Mouse (Mus musculus) left cerebral cortex, adult 9 months (tissue): ENCODE measurements around the gene Trpm8.

Experiments used
- DNase-seq, 2 experiments: peaks; one replicate each; pipeline ENCODE4 v3.0.0; 2022; ENCODE audit warnings: low spot score in 2 of 2

Trpm8 gene

DNA sequence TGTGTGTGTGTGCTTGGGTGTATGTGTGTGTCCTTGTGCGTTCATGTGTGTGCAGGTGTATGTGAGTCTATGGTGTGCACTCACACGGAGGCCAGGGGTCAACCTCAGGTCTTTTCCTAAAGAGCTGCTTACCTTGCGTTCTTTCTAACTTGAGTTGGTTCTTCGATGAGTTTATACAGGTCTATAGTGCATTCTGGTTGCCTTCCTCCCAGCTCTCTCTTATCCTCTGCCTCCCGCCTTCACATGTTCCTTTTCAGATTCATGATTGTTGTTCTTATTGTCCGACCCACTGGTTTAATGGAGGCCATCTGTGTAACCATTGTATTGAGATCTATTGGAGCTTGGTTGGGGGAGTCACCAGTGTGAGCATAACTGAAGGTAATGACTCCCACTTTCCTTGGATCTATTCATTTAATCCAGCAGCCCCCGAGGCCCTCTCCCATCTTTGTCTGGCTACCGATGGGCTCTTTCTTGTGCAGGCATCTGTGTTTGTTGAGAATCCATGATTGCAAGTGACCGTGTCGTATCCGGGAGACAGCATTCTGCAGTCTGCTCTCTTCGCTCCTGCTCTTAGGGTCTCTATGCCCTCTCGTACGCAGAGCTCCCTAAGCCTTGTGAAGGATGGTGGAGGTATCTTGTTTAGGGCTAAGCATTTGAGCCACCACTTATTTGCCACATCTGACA lies 24.7 kb downstream of the Trpm8 start:
- DNase-seq, result no peak

DNA sequence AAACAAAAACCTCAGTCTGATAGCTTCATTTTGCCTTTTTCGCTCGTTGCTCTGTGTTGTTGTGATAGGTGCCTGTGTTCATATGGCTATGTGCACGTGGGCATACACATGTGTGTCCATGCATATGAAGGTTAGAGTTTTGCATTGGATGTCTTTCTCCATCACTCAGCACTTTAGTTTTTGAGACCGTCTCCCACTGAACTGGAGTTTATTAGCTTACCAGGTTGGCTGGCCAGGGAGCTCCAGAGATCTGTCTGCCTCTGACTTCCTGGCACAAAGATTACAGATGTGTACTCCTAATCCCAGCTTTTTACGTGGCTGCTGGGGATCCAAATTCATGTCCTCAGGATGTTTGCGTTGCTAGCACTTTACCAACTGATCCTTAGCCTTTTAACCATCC lies 26.3 kb downstream of the Trpm8 start:
- no peak for DNase-seq

DNA sequence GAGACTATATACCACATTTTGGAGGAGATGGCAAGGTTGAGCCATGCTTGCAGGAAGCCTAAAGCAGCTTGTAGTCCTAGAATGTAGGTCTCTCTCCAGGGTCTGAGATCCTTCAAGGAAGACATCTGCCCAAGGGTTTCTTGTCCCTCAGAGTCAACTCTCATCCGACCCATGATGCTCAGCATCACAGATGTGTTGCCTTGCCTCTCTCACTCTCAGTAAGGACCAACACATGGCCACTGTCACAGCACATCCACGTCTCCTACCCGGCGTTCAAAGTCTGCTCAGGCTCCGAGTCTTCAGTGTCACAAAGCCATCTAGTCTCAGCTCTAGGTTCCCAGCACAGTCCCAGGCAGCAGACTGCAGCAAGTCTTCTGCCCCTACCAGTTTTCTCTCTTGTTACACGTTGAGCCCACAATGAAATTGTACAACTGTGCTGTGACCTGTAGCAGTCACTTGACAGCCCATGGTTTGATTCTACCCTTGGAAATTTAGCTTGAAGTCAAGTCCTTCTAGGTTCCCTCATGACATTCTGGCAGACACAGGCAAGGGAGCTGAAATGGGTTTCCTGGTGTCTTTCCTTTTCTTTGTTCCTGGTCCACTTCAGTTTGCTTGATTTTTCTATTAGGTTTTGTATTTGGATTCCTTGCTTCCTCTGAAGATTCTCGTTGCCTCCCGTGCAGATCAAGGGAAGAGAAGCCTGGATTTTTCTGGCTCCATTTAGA lies 27.0 kb downstream of the Trpm8 start:
- no peak for DNase-seq

DNA sequence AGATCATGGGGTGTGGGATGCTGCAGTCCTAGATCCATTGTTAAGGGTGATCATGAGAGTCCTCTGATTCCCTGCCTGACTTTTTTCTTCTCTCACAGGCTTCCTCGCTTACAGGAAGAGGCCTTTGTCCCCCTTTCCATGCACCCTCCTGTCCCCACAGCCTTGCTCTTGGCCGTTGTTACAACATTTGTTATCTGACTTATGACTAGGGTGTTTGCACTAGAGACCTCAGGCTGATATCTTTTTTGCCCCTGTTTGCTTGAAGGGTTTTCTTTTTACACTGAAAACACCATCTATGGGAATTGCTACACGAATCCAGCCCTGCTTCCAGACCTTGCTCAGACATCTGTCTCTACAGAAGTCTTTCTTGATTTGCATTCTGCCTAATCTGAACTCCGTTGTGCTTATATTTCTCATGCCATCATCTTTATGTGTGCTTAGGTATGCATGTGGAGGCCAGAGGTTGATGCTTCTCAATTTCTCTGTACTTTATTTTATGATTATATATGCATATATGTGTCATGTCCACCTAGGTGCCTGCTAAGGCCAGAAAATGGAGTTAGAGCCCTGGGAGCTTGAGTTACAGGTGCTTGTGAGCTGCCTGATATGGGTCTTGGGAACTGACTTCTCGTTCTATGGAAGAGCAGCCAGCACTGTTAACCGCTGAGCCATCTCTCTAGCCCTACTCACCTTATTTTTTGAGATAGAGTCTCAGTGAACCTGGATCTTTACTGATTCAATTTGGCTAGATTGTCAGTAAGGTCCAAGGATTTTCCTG lies 27.7 kb downstream of the Trpm8 start:
- no peak for DNase-seq

DNA sequence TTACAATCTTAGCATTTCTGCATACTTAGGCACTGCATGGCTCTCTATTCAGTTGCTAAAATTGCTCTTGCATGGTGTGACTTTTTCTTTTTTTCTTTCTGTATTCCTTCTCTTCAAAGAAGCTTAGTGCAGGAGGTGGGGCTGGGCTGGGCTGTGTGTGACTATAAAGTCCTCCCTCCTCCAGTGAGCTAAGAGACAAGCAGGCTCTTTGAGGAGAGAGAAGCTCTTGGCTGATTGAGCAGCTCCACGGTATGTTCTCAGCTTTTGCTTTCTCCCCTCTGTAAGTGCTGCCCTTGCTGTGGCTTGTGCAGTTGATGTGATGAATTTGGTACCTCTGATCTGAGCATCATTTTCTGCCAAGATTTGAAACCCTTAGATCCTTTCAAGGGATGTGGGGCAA lies 29.1 kb downstream of the Trpm8 start:
- no peak for DNase-seq

DNA sequence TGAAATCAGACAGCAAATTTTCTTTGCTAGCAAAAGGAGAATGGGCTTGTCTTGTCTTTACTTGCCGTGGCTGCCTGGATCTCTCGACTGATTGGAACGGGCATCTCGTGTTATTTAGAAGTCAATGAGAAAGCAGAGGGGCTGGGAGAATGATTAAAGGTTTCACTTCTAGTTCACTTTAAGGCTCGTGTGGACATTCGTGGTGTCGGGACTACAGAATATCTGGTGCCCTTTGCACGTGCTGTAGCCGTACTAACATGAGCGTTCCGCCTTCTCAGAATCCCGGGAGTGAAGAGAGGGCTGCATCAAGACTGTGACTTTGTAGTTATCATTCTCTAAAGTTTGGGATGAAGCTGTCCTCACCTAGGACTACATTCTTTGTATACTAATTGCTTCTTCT lies 29.7 kb downstream of the Trpm8 start:
- DNase-seq, result no peak

DNA sequence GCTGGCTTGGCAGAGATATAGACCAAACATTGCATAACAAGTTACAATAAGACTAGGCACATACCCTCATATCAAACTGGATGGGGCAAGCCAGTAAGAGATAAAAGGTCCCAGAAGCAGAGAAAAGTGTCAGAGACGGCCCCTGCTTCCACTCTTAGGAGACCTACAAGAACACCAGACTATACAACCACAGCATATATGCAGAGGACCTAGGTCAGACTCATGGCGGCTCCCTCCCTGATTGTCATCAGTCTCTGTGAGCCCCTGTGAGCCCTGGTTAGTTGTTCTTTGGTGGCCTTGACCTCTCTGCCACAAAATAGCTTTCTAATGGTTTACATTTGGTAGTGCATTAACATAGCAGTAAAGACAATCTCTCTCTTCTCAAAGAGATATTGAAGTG lies 31.6 kb downstream of the Trpm8 start:
- DNase-seq, result no peak

DNA sequence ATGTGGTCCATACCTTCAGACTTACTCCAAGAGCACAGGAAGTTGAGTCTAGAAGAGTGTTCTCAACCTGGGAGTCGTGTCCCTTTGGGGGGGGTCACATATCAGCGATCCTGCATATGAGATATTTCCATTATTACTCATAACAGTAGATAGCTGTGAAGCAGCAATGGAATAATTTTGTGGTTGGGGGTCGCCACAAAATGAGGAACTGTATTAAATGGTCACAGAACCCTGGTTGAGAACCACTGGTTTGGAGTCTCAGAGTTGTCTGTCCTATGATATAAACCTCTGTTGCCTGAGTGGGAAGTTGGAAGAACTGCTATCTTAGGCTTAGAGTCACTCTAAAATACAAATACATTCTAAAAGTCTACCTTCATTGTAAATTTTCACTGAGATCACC lies 32.4 kb downstream of the Trpm8 start:
- DNase-seq, result no peak

DNA sequence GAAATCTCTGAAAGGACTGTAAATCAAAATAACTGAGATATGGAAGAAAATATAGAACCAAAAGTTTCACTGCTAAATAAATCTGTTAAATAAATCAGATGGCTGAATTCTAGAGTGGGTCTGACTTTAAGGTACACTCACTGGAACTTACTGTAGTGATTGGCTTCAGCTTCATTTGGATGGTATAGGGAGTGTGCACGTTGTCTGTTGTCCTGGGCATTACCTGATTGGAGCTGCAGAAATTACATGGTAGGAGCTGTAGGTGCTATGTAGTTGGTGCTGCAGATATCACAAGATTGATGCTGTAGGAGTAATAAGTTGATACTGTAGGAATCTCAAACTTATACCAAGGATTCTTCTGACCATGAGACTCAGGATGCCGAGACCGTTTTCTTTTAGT lies 32.9 kb downstream of the Trpm8 start:
- no peak for DNase-seq

DNA sequence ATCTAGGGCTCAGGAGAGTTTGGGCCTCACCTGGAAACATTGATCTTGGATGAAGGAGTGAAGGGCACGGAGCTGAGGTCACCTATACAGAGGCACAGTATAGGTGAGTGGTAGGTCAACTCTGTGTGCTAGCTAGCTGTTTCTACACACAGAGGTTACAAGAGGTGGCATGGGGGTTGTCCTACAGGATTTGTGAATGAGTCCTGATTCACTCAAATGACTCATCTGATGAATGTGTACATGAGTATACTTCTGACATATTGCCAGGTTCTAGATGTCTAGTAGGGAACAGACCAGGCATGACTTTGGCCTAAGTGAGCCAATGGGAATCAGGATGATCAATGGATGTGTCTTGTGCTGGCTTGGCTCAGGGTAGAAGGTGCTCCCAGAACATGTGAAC lies 39.8 kb downstream of the Trpm8 start:
- DNase-seq, result no peak

DNA sequence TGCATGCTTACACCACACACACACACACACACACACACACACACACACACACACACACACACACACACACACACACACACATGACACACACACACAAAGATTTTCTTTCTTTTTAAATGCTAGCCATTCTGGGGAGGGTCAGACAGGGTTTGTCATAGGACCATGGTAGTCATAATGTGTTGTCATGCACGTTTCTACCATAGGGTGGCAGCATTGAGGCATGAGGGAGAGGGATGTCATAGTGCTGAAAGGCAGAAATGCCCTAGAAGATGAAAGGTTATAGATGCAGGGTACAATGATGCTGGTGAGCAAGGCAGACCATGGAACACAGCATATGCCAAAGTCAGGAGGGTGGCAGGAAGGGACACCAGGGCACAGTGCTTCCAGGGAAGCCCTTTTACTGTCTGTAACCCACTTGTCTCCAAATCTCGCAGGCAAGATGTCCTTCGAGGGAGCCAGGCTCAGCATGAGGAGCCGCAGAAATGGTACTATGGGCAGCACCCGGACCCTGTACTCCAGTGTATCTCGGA lies 41.1 kb downstream of the Trpm8 start:
- DNase-seq, result peak in 1 of 2 experiments; percentile 68

DNA sequence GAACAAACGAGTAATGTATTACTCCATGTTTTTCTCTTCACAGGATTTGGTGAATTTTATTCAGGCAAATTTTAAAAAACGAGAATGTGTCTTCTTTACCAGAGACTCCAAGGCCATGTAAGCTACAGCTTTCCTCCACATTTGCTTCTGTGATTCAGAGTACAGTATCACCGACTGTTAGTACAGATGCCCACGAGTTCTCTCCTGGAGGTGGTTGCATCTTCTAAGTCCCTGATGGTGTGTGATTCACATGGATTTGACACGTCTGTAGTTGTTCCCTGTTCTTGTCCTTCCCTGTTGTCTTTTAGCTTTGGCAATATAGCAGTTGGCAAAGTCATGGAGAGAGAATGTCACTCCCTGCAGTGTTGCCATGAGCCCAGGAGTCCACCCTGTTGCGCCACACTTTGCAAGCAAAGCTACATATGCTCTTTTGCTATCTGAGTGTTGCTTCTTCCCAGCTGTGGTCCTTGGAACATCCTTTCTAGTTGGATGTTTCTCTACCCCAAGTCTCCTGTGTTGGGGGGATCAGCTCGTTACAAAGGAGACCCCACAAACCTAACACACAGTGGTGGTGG lies 43.4 kb downstream of the Trpm8 start:
- DNase-seq, result no peak

DNA sequence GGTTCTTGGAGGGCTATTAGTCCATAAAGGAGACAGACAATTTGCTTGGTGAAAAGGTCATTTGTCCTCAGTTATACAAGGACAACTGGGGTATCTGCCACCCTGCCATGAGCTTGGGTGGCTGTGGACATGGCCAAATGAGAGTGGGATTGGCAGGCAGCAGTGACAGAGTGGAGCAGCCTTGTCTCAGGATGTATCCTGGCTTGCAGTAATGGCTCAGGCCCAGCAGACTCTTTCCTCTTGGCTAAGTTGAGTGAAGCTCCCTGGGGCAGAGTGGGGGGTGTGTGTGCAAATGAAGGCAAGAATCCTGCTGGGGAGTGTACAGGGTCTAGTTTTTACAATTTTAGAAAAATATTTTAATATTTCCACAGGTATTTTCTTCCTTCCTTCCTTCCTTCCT lies 44.7 kb downstream of the Trpm8 start:
- DNase-seq, result no peak

DNA sequence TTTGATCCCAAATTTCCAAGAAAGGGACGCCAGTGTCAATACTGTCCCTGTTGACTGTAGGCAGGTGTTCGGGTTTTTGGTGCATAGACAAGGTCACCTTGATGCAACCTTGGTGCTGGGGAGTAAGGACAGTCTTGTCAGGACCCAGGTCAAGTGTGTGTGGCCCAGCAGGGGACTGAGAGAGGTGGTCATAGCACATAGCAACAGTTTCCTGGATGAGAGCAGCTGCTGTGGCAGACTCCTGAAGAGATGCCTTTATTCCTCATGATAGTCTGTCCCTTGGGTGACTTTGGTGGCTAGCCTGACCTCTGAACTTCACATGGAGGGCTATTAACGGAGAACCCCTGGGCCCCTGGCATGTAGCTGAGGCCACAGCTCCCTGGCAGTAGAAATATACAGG lies 45.6 kb downstream of the Trpm8 start:
- no peak for DNase-seq

DNA sequence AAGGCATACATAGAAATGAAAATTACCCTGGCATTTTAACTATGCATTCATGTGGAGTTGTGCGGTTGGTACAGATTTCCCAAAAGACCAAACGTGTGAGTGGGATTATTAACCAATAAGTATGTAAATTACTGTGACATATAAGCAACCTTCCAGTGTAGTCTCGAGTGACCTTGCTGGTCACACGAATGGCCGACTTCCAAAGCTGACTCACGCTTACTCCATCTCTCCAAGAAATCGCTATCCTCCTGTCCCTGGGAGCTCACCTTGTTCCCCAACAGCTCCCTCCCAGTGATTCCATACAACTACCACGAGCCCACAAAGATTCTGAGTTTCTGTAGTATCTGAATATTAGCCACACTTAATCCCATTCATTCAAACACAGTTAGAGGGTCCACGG lies 62.0 kb downstream of the Trpm8 start:
- no peak for DNase-seq

DNA sequence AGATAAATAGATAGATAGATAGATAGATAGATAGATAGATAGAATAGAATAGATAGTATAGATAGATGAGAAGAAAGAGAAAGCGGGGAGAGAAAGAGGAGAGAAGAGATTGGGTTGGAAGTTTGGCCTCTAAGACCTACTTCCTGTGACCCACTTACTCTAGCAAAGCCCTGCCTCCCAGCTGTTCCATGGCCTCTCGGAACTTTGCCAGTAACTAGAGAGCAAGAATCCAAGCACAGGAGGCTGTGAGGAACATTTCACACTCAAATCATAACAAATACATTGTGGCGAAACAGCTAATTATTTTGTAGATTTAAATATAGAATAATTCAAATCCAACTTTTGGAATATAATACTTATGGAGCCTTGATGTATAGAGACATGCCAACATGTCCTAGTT lies 65.2 kb downstream of the Trpm8 start:
- DNase-seq, result no peak

DNA sequence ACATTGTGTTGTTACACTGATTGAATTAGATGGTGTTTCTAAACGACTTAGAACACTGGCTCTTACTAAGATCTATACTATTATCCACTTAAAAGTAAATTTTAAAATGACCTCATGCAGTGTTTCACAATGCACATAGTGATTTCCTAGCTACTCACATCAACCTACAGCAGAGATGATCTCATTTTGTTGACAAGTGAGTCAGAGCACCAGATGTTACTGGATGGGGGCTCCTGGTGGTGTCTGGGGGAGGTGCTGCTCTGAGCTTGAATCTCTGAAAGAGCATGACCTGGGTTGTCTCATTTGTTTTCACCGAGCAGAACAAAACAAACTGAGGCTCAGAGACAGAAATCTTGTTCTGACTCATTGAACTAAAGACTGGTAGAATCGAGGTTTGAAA lies 68.1 kb downstream of the Trpm8 start:
- DNase-seq, result peak; percentile 8 to 18

DNA sequence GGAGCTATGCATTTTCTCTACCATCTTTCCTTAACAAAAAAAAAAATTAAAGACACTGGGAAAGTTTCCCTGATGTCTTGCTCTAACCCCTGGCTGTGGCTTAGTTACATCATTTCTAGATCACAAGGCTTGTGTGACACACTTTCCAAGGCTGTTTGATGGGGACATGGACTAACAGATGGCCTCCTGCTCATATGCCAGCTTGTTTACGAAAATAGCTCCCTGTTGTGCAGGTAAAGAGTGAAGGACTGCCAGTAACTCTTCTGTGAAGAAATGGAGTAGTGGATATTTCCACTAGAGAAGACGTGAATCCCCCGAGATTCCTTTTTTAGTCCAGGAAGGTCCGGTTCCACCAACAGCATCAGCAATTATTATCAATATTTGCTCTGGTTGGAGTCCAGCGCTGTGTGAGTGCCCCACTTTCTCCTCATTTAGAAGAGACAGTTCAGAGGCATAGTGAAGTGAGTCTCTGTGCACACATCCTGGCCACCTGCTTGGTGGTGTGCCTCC lies 71.1 kb downstream of the Trpm8 start:
- no peak for DNase-seq

DNA sequence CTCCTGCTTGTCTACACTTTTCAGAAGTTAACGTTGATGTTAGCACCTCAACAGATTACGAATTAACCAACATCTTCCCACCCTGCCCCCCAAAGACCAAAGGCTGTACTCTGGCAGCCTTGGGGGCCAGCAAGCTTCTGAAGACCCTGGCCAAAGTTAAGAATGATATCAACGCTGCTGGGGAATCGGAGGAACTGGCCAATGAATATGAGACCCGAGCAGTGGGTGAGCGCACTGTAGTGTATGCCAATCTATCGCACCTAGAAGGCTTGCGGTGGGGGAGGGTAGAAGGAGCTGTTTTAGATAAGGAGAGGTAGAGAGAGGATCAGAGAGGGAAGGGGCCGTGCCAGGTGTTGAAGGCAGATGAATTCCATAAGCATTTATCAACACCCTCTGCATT lies 73.3 kb downstream of the Trpm8 start:
- no peak for DNase-seq

DNA sequence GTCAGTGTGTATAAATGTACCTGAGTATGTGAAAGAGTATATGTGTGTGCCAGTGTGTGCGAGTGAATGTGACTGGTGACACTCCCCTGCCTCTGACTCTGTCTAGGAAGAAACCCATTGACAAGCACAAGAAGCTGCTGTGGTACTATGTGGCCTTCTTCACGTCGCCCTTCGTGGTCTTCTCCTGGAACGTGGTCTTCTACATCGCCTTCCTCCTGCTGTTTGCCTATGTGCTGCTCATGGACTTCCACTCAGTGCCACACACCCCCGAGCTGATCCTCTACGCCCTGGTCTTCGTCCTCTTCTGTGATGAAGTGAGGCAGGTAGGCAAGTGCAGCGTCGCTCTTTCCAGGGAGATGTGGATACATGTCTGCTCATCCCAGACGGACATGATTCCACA lies 77.6 kb downstream of the Trpm8 start:
- no peak for DNase-seq

DNA sequence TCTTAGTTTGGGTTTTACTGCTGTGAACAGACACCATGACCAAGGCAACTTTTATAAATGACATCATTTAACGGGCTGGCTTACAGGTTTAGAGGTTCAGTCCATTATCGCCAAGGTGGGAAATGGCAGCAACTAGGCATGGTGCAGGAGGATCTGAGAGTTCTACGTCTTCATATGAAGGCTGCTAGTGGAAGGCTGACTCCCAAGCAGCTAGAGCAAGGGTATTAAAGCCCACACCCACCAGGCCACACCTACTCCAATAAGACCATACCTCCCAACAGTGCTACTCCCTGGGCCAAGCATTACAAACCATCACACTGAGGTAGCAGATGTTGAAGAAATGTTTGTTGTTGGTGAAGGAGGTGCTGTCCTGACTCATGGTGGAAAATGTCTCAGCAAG lies 78.2 kb downstream of the Trpm8 start:
- no peak for DNase-seq

DNA sequence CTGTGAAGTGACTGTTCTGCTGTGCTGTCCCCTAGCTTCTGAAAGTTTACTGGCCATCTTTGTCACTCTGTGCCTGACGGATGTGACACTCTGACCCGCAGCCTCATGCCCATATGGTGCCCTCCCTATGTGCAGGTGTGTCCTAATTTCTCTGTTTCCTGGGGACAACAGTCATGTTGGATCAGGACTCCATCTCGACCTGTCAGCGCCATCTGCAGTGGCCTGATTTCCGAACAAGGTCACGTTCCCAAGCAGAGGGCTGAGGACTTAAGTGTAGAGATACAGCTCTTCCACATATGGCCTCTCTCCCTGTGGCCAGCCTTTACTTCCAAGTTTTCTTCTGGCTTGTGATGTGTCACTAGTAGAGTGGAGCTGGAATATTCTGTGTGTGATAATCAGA lies 79.2 kb downstream of the Trpm8 start:
- DNase-seq, result no peak
